Mouse (Mus musculus) small intestine, adult 2 months (tissue): ENCODE data around the gene Unc80.
"Not testable (repeated sequence)": the region's sequence is repeated elsewhere in the genome, so short reads cannot be mapped to it uniquely, and the experiment has no call there.

Source experiments
- CTCF ChIP-seq: fragments of 200-500 bp; IDR thresholded peaks from 2 replicates; pipeline ENCODE4 v1.5.1; 2012; ENCODE audit warnings: low read depth, mild to moderate bottlenecking, control low read depth, inconsistent platforms, low read length, moderate library complexity, mixed read lengths; ENCODE audit not compliant: insufficient replicate concordance, insufficient read length; ENCODE audit errors: extremely low read depth
- POLR2A ChIP-seq: fragments of 200-500 bp; IDR thresholded peaks from 2 replicates; pipeline ENCODE4 v1.6.1; 2012; ENCODE audit warnings: low read depth, mild to moderate bottlenecking, control low read depth, inconsistent platforms, low read length, moderate library complexity

DNA sequence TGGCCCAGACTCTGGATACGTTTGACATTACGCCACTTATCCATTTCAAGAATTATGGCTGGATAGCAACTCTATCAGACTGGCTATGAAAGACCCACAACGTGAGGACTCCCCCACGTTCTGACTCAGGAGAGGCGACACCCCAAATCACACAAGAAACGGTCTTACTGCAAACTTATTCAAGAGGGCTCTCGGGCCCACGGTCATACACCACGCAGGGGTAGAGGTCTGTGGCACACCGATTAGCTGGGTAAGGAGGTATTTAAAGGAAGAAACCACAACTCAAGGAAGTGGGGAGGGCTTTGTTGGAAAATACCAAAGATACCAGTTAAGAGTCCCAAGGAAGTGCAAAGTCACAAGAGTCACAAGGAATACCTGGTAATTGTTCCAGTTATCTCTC, 231.5 kb downstream of the Unc80 start:
- TF ChIP-seq CTCF, POLR2A: not testable (repeated sequence)
